Mouse (Mus musculus) kidney, adult 2 months (tissue): ENCODE results near the gene Mccc2. TPM values are rescaled to one million over a fixed set of nuclear protein-coding genes. Genes with fewer than 3 reads are reported as not detected.

Experiments
- DNase-seq: peaks from one replicate; pipeline ENCODE4 v3.0.0; 2021
- H3K27ac ChIP-seq: fragments of 200-500 bp; 2 replicates; pipeline ENCODE4 v1.5.1; 2012; ENCODE audit warnings: low read depth, low read length, control low read depth, inconsistent platforms; ENCODE audit not compliant: insufficient read depth
- H3K27me3 ChIP-seq: fragments of 200-500 bp; replicated peaks from 2 replicates; pipeline ENCODE4 v1.6.1; 2012; ENCODE audit warnings: mild to moderate bottlenecking, moderate library complexity, low read length, inconsistent platforms; ENCODE audit not compliant: control insufficient read depth, insufficient read depth
- H3K36me3 ChIP-seq: fragments of 200-500 bp; 2 replicates; pipeline ENCODE4 v1.6.1; 2012; ENCODE audit warnings: mild to moderate bottlenecking, moderate library complexity, low read length, inconsistent platforms; ENCODE audit not compliant: control insufficient read depth, insufficient read depth
- H3K4me1 ChIP-seq: fragments of 200-500 bp; 2 replicates; pipeline ENCODE4 v1.6.1; 2011; ENCODE audit warnings: low read length; ENCODE audit not compliant: control insufficient read depth, insufficient read depth
- H3K4me3 ChIP-seq: fragments of 200-500 bp; 2 replicates; pipeline ENCODE4 v1.5.1; 2011; ENCODE audit warnings: mild to moderate bottlenecking, low read depth, low read length, control low read depth; ENCODE audit not compliant: insufficient read depth
- CTCF ChIP-seq: fragments of 200-500 bp; conservative IDR thresholded peaks from 2 replicates; pipeline ENCODE4 v1.5.1; 2011; ENCODE audit warnings: low read depth, mild to moderate bottlenecking, control low read depth, low read length, moderate library complexity, mixed read lengths; ENCODE audit not compliant: insufficient read depth, insufficient read length
- POLR2A ChIP-seq: fragments of 200-500 bp; IDR thresholded peaks from one replicate; pipeline ENCODE4 v1.6.1; 2011; ENCODE audit warnings: low read depth, low read length, control low read depth
- WGBS: fragments of 180-500 bp; shearing (Covaris S2); methylation state at CpG from one replicate; pipeline ENCODE4 v1.1.7; 2018; 5-methylcytosine and 5-hydroxymethylcytosine counted together
- polyA plus RNA-seq: library from polyadenylated mRNA; depleted of rRNA; stranded (reverse); fragments of >200 nt; gene quantifications from 2 replicates; pipeline ENCODE4 v1.2.3, GENCODE M21; 2012

Mccc2 gene
- polyA plus RNA-seq, 1 experiment = 79.5 TPM

GRCm38 (mm10) chr13:99939320-99939671 is 76.1 kb downstream of the Mccc2 start:
- DNase-seq = no peak
- no peak overlapping the region for H3K27ac ChIP-seq
- no peaks in the 10 kb centered on the region for H3K27me3 ChIP-seq
- H3K36me3 ChIP-seq = no peaks in the 10 kb centered on the region
- TF ChIP-seq POLR2A (no peak), CTCF (no peak)
- 33% methylated on average over 8 of the region's 8 CpGs for WGBS
- H3K4me3 ChIP-seq = no peak overlapping the region
- no peaks in the 10 kb centered on the region for H3K4me1 ChIP-seq

GRCm38 (mm10) chr13:99938606-99939319 is 76.7 kb downstream of the Mccc2 start:
- no peaks in the 10 kb centered on the region for H3K4me1 ChIP-seq
- no peak overlapping the region for H3K4me3 ChIP-seq
- H3K27ac ChIP-seq = no peak overlapping the region
- no peaks in the 10 kb centered on the region for H3K27me3 ChIP-seq
- 70% methylated on average over 10 of the region's 10 CpGs for WGBS
- no peaks in the 10 kb centered on the region for H3K36me3 ChIP-seq
- no peak for TF ChIP-seq POLR2A
- no peak for TF ChIP-seq CTCF
- DNase-seq = no peak

GRCm38 (mm10) chr13:99937741-99938140 is 77.7 kb downstream of the Mccc2 start:
- TF ChIP-seq CTCF (no peak), POLR2A (no peak)
- WGBS = 48% methylated on average over 3 of the region's 3 CpGs
- Histone ChIP-seq H3K27me3 (no peaks in the 10 kb centered on the region), H3K4me3 (no peak overlapping the region), H3K36me3 (no peaks in the 10 kb centered on the region), H3K27ac (no peak overlapping the region), H3K4me1 (no peaks in the 10 kb centered on the region)
- DNase-seq = no peak

GRCm38 (mm10) chr13:99932406-99932805 is 83.0 kb downstream of the Mccc2 start:
- H3K4me1 ChIP-seq = no peaks in the 10 kb centered on the region
- no peak for TF ChIP-seq POLR2A
- TF ChIP-seq CTCF = no peak
- DNase-seq = no peak
- no peak overlapping the region for H3K27ac ChIP-seq
- no peaks in the 10 kb centered on the region for H3K36me3 ChIP-seq
- 67% methylated on average over 1 of the region's 1 CpGs for WGBS
- H3K27me3 ChIP-seq = no peaks in the 10 kb centered on the region
- H3K4me3 ChIP-seq = no peak overlapping the region

- 90% methylated on average over 6 of the region's 6 CpGs for WGBS
- H3K27me3 ChIP-seq = no peaks in the 10 kb centered on the region
- no peak for TF ChIP-seq POLR2A
- no peak for TF ChIP-seq CTCF
- no peak overlapping the region for H3K4me3 ChIP-seq
- no peaks in the 10 kb centered on the region for H3K4me1 ChIP-seq
- DNase-seq = no peak
- H3K36me3 ChIP-seq = no peaks in the 10 kb centered on the region
- H3K27ac ChIP-seq = no peak overlapping the region
Measured at GRCm38 (mm10) chr13:99931502-99931901, 83.9 kb downstream of the Mccc2 start.

GRCm38 (mm10) chr13:99926249-99926648 is 89.2 kb downstream of the Mccc2 start:
- 66% methylated on average over 5 of the region's 5 CpGs for WGBS

GRCm38 (mm10) chr13:99915632-99916031 is 99.8 kb downstream of the Mccc2 start:
- DNase-seq = no peak
- H3K36me3 ChIP-seq = no peaks in the 10 kb centered on the region
- WGBS = 43% methylated on average over 5 of the region's 5 CpGs

More at GRCm38 (mm10) chr13:99926249-99926648, 89.2 kb downstream of the Mccc2 start:
- Histone ChIP-seq H3K27ac (no peak overlapping the region), H3K4me1 (no peaks in the 10 kb centered on the region), H3K27me3 (no peaks in the 10 kb centered on the region), H3K36me3 (no peaks in the 10 kb centered on the region), H3K4me3 (no peak overlapping the region)
- DNase-seq = no peak
- no peak for TF ChIP-seq CTCF
- no peak for TF ChIP-seq POLR2A

More at GRCm38 (mm10) chr13:99915632-99916031, 99.8 kb downstream of the Mccc2 start:
- Histone ChIP-seq H3K4me1 (no peaks in the 10 kb centered on the region), H3K27ac (no peak overlapping the region), H3K27me3 (no peaks in the 10 kb centered on the region), H3K4me3 (no peak overlapping the region)
- TF ChIP-seq CTCF (no peak), POLR2A (no peak)
